Mouse (Mus musculus) c-Kit-positive CD71-positive TER-119-negative erythroid progenitor cells, embryonic 14.5 days (primary cell): ENCODE data around the gene Rab35.

ENCODE experiments used
- DNase-seq: peaks from one replicate; pipeline ENCODE4 v3.0.0-alpha.2; 2013; ENCODE audit warnings: low read depth

The Rab35 gene

GRCm38 (mm10) chr5:115631505-115632357 is at the start of gene Rab35:
Gene Rab35, plus strand, starts transcription at chr5:115631908.
- peak; percentile 75 for DNase-seq

- no peak for DNase-seq
Measured at GRCm38 (mm10) chr5:115585616-115586015, 46.1 kb upstream of the Rab35 start.

- DNase-seq, result no peak
Measured at GRCm38 (mm10) chr5:115586166-115586565, 45.5 kb upstream of the Rab35 start.

GRCm38 (mm10) chr5:115586780-115587179 is 44.9 kb upstream of the Rab35 start:
- no peak for DNase-seq

GRCm38 (mm10) chr5:115591028-115591427 is 40.7 kb upstream of the Rab35 start:
- no peak for DNase-seq

GRCm38 (mm10) chr5:115591506-115591905 is 40.2 kb upstream of the Rab35 start:
- DNase-seq, result no peak

GRCm38 (mm10) chr5:115603561-115603960 is 28.1 kb upstream of the Rab35 start:
- DNase-seq, result no peak

- no peak for DNase-seq
Measured at GRCm38 (mm10) chr5:115611566-115611965, 20.1 kb upstream of the Rab35 start.

- no peak for DNase-seq
Measured at GRCm38 (mm10) chr5:115613332-115613731, 18.4 kb upstream of the Rab35 start.

GRCm38 (mm10) chr5:115614948-115615347 is 16.8 kb upstream of the Rab35 start:
- DNase-seq, result no peak

GRCm38 (mm10) chr5:115619690-115620089 is 12.0 kb upstream of the Rab35 start:
- DNase-seq, result no peak

- DNase-seq, result no peak
Measured at GRCm38 (mm10) chr5:115622686-115623085, 9.0 kb upstream of the Rab35 start.

- no peak for DNase-seq
Measured at GRCm38 (mm10) chr5:115623694-115624440, 7.8 kb upstream of the Rab35 start.

GRCm38 (mm10) chr5:115626237-115626886 is 5.3 kb upstream of the Rab35 start:
- peak; percentile 81 for DNase-seq

GRCm38 (mm10) chr5:115628083-115628482 is 3.6 kb upstream of the Rab35 start:
- DNase-seq, result no peak

- no peak for DNase-seq
Measured at GRCm38 (mm10) chr5:115629672-115630071, 2.0 kb upstream of the Rab35 start.

GRCm38 (mm10) chr5:115630291-115630690 is 1.4 kb upstream of the Rab35 start:
- no peak for DNase-seq

- no peak for DNase-seq
Measured at GRCm38 (mm10) chr5:115632358-115632714, 628 bp downstream of the Rab35 start.

- DNase-seq, result no peak
Measured at GRCm38 (mm10) chr5:115633060-115633459, 1.4 kb downstream of the Rab35 start.

GRCm38 (mm10) chr5:115634046-115634445 is 2.3 kb downstream of the Rab35 start:
- DNase-seq, result peak; percentile 70

GRCm38 (mm10) chr5:115635536-115635935 is 3.8 kb downstream of the Rab35 start:
- DNase-seq, result no peak

GRCm38 (mm10) chr5:115644192-115644591 is 12.5 kb downstream of the Rab35 start:
- no peak for DNase-seq

GRCm38 (mm10) chr5:115648876-115649275 is 17.2 kb downstream of the Rab35 start:
- DNase-seq, result no peak
